8 mouse cellular contexts compared by ENCODE assay signal in the genomic region with DNA sequence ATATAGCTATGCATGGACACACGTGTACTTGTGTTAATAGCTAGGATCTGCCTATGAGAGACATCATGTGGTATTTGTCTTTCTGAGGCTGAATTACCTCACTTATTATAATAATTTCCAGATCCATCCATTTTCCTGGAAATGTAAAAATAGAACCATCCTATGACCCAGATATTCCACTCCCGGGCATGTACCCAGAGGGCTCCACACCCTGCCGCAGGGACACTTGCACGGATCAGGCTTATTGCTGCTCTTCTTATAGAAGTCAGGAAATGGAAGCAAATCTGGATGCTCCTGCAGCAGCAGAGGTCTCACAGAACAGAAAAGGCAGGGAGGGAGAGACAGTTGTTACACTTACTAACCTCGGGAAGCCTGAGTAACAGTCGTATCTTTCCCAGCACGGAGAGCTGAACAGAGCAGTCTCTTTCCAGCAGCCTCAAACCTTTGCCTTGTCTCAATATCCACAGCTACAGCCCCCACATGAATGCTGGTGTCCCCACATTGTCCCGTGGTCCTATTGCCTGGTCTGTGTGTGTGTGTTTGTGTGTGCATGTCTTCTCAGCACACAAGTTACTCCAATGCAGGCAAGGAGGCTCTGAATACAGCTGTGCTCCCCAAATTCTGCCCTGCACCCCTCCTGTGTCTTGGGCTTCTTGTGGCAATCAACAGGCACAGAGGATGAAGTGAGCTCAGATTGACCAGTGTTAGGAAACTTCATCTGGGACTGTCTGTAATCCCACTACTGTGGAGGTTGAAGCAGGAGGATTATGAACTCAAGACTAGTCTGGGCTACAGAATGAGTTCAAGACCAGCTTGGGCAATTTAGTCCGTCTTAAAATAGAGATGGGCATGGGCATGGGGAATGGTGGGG. TPM values are rescaled to one million over a fixed set of nuclear protein-coding genes. Genes with fewer than 3 reads are reported as not detected.
DNase-seq lines count a peak whose midpoint lies in the region; ATAC-seq and TF ChIP-seq lines count a peak whose summit lies in the region.

No protein-coding gene starts in this region.

- in situ Hi-C loops in ES-E14 (cut with MboI; ENCODE audit: low sequenced_read_pairs in 2 of 2, unreplicated experiment in 2 of 2), result loop anchor here in 1 of 2 experiments (25.0 kb wide), 1 partner anchor 404 kb away; no protein-coding TSS in a partner anchor

- 48% methylated on average over 9 of the region's 9 CpGs for WGBS in heart, embryonic 10.5 days
- 40% methylated on average over 9 of the region's 9 CpGs for WGBS in limb, embryonic 13.5 days

- peak overlapping the region; percentile 88; the same call in 1 of the 2 replicates for H3K9ac ChIP-seq in ES-E14 (ENCODE audit: insufficient read depth, low read depth, low read length, poor library complexity, severe bottlenecking)
- H3K9ac ChIP-seq in limb, embryonic 13.5 days, result peak overlapping the region; percentile 35; the same call in 1 of the 2 replicates

- peak overlapping the region; percentile 34; the same call in 1 of the 2 replicates for H3K27ac ChIP-seq in ES-E14 (ENCODE audit: insufficient read depth, low read depth, low read length, poor library complexity, severe bottlenecking)
- peak overlapping the region; percentile 89 for H3K27ac ChIP-seq in heart, embryonic 10.5 days
- H3K27ac ChIP-seq in limb, embryonic 13.5 days, result peak overlapping the region; percentile 97

- H3K4me3 ChIP-seq in ES-E14 (ENCODE audit: insufficient read depth in 1 of 2, low read depth in 1 of 2, low read length in 2 of 2, poor library complexity in 1 of 2, severe bottlenecking in 1 of 2), result peak overlapping the region in 1 of 2 experiments; percentile 62; a peak in 1 of 4 replicates
- peak overlapping the region; percentile 55; the same call in 1 of the 2 replicates for H3K4me3 ChIP-seq in heart, embryonic 10.5 days
- peak overlapping the region; percentile 33; the same call in 1 of the 2 replicates for H3K4me3 ChIP-seq in limb, embryonic 13.5 days

- H3K4me2 ChIP-seq in limb, embryonic 13.5 days (replicated peaks), result peak overlapping the region; percentile 69

- H3K36me3 ChIP-seq in ES-E14 (ENCODE audit: control insufficient read depth, insufficient read depth, low read length, poor library complexity, severe bottlenecking), result no peaks in the 10 kb centered on the region
- H3K36me3 ChIP-seq in heart, embryonic 10.5 days, result no peaks in the 10 kb centered on the region
- no peaks in the 10 kb centered on the region for H3K36me3 ChIP-seq in limb, embryonic 13.5 days

- H3K27me3 ChIP-seq in heart, embryonic 10.5 days (ENCODE audit: insufficient read depth, poor library complexity, severe bottlenecking), result no peaks in the 10 kb centered on the region
- H3K27me3 ChIP-seq in limb, embryonic 13.5 days, result no peaks in the 10 kb centered on the region

- DNase-seq in adrenal gland, postnatal 14 days, result peak; percentile 30
- no peak for DNase-seq in adrenal gland, adult 2 months
- no peak for DNase-seq in ES-E14 (ENCODE audit: low read depth, low spot score)
- DNase-seq in heart, embryonic 10.5 days (ENCODE audit: low spot score), result no peak
- no peak for DNase-seq in right cerebral cortex, postnatal 25 days
- DNase-seq in frontal cortex, postnatal 25 days (ENCODE audit: low spot score in 2 of 2), result no peak
- no peak for DNase-seq in left cerebral cortex, adult 8-10 months (ENCODE audit: low spot score in 2 of 2)

- no peak for ATAC-seq in limb, embryonic 13.5 days (ENCODE audit: low FRiP score, low read depth)

- H3K4me1 ChIP-seq in ES-E14 (ENCODE audit: control insufficient read depth in 2 of 2, insufficient read depth in 2 of 2, low read length in 2 of 2, poor library complexity in 1 of 2), result peaks cover 11 to 30% of the 10 kb centered on the region in 2 experiments
- H3K4me1 ChIP-seq in heart, embryonic 10.5 days, result peaks cover 34% of the 10 kb centered on the region
- H3K4me1 ChIP-seq in limb, embryonic 13.5 days, result peaks cover 52% of the 10 kb centered on the region

- no peaks in the 10 kb centered on the region for H3K9me3 ChIP-seq in ES-E14 (ENCODE audit: control insufficient read depth, insufficient read depth, low read depth, low read length)
- no peaks in the 10 kb centered on the region for H3K9me3 ChIP-seq in heart, embryonic 10.5 days
- H3K9me3 ChIP-seq in limb, embryonic 13.5 days, result no peaks in the 10 kb centered on the region

TF ChIP-seq in ES-E14, 5 proteins besides CTCF, POLR2A, EP300 and RAD21:
- TF ChIP-seq HCFC1 (IDR thresholded peaks at IDR 0.05; ENCODE audit: borderline replicate concordance, insufficient read depth, low read length) (no peak), MAFK (IDR thresholded peaks at IDR 0.05; ENCODE audit: insufficient read depth, low read depth, low read length) (no peak), ZNF384 (IDR thresholded peaks at IDR 0.05; ENCODE audit: low read depth, low read length) (no peak), CHD2 (IDR thresholded peaks at IDR 0.05; ENCODE audit: low read depth, low read length) (no peak), ZC3H11A (IDR thresholded peaks at IDR 0.05; ENCODE audit: borderline replicate concordance, low read depth, low read length) (no peak)

RNA-seq across cellular contexts. Expression of a gene that starts 33.0 kb away (rescaled TPM):
- total RNA-seq in adrenal gland, postnatal 14 days (2021), result 0.41 and 4.8 TPM in 2 replicates
- total RNA-seq in adrenal gland, adult 2 months (2021), result under 1 TPM in 1 of 2 experiments, not detected in 1; 0.21 TPM
- polyA plus RNA-seq in adrenal gland, adult 2 months (2012; rRNA removed), result 0.07 TPM in 1 of 2 replicates, not detected in the other
- total RNA-seq in ES-E14 (2012; rRNA removed), result 0.11 and 0.27 TPM in 2 replicates
- polyA plus RNA-seq in heart, embryonic 10.5 days (2016; fragmentation: Nextera tagmentation; extraction: Ambion mirVana), result 0.34 TPM in 1 of 2 replicates, not detected in the other
- not detected in 2 replicates for polyA plus RNA-seq in limb, embryonic 13.5 days (2015; fragmentation: Nextera tagmentation; extraction: Ambion mirVana)
- under 1 TPM; 0.18 to 0.48 (median 0.29) TPM for total RNA-seq in left cerebral cortex, adult 8-10 months (2022)

RNA-seq across cellular contexts. Expression of a gene that starts 45.0 kb away (rescaled TPM):
- total RNA-seq in adrenal gland, postnatal 14 days (2021), result 0.23 and 0.85 TPM in 2 replicates
- total RNA-seq in adrenal gland, adult 2 months (2021), result 1 to 10 TPM in 1 of 2 experiments, under 1 TPM in 1; 0.78 to 1.2 TPM
- polyA plus RNA-seq in adrenal gland, adult 2 months (2012; rRNA removed), result 1.9 and 3.0 TPM in 2 replicates
- total RNA-seq in ES-E14 (2012; rRNA removed), result not detected in 2 replicates
- 0.57 TPM in 1 of 2 replicates, not detected in the other for polyA plus RNA-seq in heart, embryonic 10.5 days (2016; fragmentation: Nextera tagmentation; extraction: Ambion mirVana)
- not detected in 2 replicates for polyA plus RNA-seq in limb, embryonic 13.5 days (2015; fragmentation: Nextera tagmentation; extraction: Ambion mirVana)
- total RNA-seq in left cerebral cortex, adult 8-10 months (2022), result under 1 TPM in 2 of 4 experiments, not detected in 2; 0.26 to 0.71 TPM

RNA-seq across cellular contexts. Expression of a gene that starts 59.1 kb away (rescaled TPM):
- total RNA-seq in adrenal gland, postnatal 14 days (2021), result 51.4 and 54.9 TPM in 2 replicates
- total RNA-seq in adrenal gland, adult 2 months (2021), result 10 to 100 TPM; 56.1 to 68.7 TPM
- polyA plus RNA-seq in adrenal gland, adult 2 months (2012; rRNA removed), result 53.8 and 74.8 TPM in 2 replicates
- 55.3 and 56.4 TPM in 2 replicates for total RNA-seq in ES-E14 (2012; rRNA removed)
- polyA plus RNA-seq in heart, embryonic 10.5 days (2016; fragmentation: Nextera tagmentation; extraction: Ambion mirVana), result 76.2 and 96.5 TPM in 2 replicates
- polyA plus RNA-seq in limb, embryonic 13.5 days (2015; fragmentation: Nextera tagmentation; extraction: Ambion mirVana), result 78.4 and 83.1 TPM in 2 replicates
- 100 to 1,000 TPM; 211 to 245 (median 225) TPM for total RNA-seq in left cerebral cortex, adult 8-10 months (2022)

Comparison
In these comparisons a context has a peak if more than half of its experiments do, and no peak if none do; other contexts are left out.
1. H3K27ac ChIP-seq: peak in every context shown above with its lines; median percentile 97 in limb, embryonic 13.5 days; 89 in heart, embryonic 10.5 days; 34 in ES-E14.